Mouse (Mus musculus) ES-CJ7 (cell line): ENCODE results near the gene Thap3.

Source experiments
- DNase-seq: peaks from one replicate; pipeline ENCODE4 v3.0.0; 2011; ENCODE audit warnings: low read depth, low spot score

Thap3 gene

DNA sequence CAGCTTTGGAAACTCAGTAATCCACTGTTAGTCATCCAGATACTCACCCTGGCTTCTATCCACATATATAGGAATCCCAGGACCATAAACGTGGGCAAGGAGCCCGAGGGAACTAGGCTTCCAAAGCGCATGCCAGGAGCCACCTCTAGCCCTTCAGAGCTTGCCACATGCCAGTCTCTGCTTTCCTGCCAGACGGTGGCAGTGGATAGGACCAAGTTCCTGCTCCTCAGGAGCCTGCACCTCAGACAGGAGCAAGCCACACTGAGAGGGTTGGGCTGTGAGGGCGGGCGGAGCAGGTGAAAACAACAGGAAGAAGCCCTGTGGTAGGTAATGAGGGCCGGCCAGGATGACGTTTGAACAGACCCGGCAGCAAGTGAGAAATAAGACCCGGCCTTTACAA is 2.9 kb downstream of the Thap3 start:
- no peak for DNase-seq

DNA sequence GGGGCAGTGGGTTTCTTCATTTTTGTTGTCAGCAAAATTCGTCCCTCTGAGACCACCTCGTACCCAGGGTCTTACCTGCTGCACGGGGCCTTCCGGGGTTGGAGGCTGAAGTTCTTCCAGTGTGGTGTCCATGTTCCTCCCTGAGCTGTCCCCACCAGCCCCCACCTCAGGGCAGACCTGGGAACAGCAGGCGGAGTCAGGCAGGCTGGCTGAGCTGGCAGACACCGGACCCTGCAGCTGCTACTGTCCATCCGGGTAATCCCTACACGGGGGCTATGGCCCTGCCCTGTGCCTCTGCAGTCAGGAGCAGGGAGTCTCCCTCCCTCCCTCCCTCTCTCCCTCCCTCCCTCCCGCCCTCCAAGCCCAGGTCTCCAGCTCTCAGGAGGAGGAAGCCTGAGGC is 5.2 kb downstream of the Thap3 start:
- DNase-seq, result no peak

DNA sequence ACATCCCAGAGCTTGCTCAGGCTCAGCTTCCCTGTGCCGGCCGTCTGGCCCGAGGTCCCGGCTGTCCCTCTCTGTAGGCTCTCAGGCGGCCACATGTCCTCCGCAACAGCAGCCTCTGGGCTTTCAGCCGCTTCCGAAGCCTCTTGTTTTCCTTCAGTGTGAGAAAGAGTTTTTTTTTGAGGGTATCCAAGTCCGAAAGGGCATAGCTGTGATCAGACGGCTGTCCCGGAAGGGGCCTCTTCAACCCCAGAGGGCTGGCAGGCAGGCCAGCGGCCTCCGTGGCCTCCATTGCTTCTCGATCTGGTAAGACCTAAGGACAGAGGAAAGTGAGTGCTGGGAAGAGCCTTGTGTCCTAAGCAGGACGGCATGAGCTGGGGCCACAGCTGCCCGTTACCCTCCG is 5.8 kb downstream of the Thap3 start:
- DNase-seq, result no peak

DNA sequence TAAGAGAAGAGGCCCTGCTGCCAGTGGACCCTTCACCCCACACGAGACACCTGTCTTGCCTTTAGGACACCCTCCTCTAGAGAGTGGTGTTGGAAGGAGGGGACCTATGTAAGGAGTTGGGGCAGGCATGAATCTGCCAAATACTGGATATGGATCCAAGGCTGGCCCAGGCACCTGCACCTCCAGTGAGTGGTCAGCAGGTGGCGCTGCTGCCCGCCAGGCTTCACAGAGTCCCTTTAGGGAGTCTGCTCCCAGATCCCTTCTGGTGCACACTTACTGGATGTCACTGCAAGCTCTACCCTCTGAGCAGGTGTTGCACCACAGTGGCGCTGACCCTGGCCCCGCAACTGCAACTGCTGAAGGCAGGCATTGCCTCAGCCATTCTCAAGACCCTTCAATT is 7.4 kb downstream of the Thap3 start:
- DNase-seq, result peak; percentile 77

DNA sequence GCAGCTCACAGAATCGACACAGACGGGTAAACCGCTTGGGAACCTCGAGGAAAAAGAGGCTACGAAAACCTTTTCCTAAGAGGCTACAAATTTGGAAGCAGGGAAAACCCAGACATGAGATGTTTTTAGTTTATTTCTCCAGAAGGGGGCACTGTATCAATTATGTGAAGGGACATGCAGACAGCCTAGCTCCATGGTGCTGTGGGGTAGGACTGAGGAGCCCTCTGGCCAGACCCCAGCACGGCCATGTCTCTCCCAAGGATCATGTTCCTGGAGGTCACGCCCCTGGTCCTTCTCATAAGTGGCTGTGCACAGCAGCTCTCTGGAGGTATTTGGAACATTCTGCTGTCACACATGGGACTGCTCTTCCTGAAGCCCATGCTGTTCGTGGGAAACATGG is 8.1 kb downstream of the Thap3 start:
- DNase-seq, result peak; percentile 59

DNA sequence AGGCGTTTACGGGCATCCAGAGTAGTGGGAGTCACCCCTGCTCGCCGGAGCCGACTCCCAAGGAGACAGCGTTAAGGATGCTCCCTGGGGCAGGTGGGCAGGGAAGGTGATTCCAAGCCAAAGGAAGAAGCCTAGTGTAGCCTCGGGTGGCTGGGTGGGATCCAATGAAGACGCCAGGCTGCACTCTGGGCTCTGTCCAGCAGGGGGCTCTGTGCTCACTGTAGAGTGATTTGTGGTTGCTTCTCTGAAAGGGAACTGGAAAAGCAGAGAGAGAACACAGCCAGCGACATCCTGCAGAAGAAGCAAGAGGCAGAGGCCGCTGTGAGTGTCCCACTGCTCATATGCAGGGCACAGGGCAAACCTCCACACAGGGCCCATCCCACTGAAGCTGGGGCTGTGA is 11.0 kb downstream of the Thap3 start:
- peak; percentile 87 for DNase-seq

DNA sequence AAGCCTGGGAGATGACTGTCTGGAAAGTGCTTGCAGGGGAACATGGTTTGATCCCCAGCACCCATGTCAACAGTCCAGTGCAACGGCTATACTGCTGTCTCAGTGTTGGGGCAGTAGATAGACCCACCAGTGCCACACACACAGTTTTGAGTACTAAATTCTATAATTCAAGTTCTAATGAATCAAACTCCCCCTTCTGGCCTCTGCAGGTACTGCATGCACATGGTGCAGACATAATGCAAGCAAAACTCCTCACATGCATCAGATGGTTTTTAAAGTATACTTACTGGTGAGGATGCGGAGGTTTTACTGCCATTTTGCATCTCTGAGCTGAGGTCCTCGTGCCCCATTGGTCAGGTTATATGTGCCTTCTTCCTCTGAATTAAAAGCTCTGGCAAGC is 13.4 kb downstream of the Thap3 start:
- peak; percentile 60 for DNase-seq

DNA sequence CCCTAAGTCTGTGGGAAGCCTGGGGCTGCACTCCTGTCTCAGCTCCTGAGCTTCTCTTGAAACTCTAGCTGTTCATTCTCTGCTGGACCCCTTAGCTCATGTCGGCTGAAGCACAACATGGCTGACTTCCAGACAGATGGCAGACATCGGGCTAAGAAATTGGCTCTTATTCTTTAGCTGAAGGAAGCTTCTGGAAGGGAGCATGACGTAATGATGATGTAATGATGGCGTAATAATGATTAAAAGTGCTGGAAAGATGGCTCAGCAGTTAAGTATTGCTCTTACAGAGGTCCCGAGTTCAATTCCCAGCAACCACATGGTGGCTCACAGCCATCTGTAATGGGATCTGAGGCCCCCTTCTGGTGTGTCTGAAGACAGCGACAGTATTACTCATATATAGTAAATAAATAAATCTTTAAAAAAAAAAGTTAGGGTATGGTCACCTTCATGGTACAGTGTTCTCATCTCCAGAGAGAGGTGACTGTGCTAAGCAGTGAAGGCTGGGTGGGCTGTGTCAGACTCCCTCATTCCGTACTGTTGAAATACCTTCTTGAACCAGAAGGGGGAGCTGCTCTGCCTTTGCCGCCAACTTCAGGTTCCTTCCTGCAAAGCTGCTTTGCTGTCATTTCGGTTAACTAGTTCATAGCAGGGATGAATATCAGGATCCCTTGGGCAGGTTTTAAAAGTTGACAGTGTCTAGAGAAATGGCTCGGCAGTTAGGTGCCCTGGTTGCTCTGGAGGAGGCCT is 16.4 kb downstream of the Thap3 start:
- peak; percentile 70 for DNase-seq

DNA sequence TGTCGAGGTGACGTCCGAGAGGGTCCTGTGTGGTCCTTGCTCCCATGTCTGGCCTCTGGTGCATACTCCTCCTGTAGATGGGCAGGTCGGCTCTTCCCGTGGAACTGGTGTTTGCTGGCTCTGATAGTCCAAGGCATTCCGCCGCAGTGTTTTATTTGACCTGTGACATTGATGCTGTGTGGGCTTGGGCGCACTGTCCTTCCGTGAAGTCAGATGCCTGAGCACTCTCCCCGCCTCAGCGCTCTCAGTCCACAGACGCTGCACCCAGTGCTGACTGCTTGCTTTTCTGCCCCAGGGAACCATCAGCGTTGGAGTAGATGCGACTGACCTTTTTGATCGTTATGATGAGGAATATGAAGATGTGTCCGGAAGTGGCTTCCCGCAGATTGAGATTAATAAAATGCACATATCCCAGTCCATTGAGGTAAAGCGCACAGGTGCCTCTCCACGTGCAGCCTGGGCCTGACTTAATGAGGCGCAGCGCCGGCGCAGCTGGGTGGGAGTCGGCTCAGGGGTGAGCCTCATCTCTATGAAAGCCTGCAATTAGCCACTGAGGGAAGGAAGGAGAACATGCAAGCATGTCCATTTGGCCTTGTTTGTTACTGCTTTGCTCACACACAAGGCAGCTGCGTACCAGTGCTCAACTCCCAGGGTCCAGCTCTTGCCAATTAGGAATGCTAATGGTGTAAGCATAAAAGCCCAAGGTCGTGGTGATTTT is 20.4 kb downstream of the Thap3 start:
- no peak for DNase-seq

DNA sequence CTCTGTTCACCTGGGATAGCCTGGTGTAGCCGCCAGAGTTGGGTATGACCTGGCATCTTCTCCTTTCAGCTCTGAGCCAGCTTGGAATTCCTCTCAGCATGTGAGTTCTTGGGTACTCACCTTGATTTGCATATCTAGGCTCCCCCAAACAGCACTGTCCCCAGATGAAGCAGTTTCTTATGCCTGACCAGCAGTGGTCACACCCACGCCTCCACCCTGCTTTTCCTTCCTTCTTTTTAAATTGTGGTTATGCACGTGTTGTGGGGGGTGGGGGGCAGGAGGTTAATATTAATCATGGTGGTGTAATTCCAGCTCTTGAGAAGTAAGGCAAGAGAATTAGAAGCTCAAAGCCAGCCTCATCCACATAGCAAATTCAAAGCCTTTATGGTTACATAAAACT is 26.0 kb downstream of the Thap3 start:
- no peak for DNase-seq

DNA sequence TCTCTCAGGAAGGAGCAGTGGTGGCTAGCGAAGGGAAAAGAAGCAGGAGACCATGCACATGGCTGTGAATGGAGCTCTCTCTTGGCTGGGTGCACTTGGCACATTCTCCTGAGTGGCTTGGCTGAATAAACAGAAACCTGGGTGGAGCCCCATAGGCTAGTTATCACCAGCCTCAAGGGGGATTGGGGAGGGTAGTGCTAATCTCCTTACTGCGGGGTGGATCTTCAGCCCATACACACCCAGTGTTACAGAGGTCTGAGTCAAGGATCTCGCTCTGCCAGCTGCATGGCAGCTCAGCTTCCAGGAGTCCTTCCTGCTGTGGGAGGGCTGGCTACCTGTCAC is 28.3 kb downstream of the Thap3 start:
- DNase-seq, result no peak

DNA sequence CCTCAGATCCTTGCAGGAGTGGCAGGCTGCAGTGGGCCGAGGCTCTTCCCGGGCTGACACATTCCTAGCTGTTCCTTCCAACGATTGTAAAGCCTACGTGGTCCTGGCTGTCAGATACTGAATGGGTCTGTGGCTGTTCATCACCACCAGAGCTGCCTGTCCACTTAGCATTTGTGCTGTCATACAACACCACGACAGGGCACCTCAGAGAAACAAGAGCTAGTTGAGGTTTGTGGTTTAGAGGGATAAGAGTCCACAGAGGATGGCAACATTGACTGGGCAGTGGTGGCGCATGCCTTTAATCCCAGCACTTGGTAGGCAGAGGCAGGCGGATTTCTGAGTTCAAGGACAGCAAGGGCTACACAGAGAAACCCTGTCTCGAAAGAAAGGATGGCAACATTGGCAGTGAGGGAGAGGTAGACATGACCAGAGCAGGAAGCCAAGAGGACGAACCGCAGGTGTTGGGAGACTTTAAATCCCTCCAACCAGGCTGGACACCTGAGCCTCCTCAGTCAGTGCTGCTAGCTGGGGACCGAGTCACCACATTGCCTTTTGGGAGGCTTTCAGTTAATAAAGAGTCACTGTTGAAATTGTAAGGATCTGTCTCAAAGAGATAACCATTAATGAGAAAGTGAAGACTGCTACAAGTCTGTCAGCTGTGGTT is 28.8 kb downstream of the Thap3 start:
- DNase-seq, result no peak

DNA sequence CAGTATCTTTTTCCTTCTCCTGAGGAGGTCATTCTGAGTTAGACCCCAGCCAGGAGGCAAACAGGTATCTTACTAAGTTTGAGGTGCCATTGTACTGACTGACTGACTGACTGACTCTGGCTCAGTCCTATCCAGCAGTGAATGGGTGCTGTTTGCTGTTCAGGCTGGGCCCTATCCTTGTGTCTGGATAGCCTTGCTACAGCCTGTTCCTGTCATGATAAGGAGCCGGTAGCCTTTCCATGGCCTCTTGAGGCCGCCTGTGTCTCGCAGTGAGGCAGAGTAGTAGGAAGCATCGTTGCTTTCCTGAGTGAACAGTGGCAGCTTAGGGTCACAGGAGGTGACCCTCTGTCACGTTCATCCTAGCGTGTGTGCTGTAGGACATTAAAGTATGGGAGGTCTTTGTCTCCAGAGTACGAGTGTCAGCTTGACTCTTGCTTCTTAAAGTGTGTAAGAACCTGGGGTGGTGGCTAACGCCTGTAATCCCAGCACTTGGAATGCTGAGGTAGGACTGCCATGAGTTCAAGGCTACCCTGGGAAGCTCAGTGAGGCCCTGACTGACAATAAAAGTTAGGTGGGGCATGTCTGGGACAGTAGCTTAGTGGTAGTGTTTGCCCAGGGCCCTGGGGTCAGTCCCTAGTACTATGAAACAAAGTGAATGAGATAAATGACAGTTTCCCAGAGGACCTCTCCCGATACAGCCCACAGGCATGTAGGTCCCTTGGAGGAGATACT is 31.0 kb downstream of the Thap3 start:
- no peak for DNase-seq

DNA sequence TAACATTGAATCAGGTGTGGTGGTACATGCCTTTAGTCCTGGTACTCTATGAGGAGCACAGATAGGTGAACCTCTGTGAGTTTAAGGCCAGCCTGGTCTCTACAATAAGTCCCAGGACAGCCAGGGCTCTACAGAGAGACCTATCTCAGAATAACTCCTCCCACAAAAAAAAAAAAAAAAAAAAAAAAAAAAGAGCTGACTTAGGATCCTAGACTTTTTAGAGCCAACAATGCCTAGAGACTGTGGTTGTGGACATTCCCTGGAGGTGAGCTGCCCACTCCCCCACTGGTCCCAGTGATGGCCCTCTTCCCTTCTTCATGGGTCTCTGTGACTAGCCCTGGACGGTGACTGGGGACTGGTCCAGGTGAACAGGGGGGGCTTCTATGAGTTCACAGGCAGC is 33.0 kb downstream of the Thap3 start:
- DNase-seq, result no peak

DNA sequence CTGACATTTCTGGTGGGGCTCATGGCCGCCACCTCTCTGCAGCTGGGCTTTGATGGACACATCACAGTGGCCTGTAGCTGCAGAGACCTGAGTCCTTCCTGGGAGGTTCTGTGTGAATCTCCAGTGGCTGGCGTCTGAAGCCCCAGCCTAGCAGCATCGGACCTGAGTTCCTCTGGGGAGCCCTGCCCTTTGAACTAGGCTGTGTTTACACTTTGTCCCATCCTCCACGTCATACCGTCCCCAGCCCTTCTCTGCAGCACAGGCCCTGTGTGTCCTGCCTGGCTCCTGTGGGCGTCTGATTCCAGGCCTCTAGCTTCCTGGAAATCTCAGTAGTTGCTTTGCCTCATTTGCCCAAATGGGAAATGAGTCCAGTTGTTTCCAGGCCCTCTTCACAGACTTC is 35.6 kb downstream of the Thap3 start:
- DNase-seq, result no peak

DNA sequence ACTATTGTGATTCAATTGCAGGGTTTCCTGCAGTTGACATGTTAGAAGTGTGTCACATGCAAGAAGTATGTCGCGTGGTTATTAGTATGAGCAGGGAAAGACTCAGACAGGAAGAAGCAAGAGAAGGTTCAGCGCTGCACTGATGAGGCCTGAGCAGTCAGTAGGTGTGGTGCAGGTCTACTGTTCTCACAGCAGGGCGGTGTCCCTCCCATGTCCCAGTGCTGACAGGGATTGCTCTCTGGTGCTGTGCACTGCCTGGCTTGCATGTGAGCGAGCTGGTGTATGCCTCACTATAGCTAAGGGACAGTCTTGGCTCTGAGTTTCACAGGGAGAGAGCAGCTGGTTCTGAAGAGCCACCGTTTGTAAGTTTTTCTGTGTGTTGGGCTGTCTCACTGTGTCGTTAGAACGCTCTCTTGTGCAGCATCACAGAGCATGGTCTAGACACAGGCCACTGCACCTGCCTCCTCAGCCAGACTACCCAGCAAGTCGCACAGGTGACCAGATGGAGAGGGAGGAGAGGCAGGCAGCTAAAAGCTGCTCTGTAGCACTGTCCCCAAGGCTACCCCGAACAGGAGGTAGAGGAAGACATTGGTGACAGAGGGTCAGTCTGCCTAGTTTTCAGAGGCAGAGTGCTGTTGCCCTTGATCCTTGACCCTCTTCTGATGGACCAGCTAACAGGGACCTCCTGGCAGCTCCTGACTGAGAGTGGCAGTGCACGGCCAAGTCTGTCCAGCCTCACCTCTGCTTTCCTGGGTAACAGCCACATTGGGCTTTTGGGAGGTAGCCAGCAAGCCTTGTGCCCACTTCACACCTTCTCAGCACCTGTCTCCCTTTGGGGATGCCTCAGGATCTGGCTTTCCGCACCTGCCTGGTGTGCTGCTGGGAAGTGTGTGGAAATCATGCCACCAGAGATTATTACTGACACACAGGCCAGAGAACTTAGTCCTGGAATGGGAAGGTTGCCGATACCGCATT is 40.0 kb downstream of the Thap3 start:
- no peak for DNase-seq

DNA sequence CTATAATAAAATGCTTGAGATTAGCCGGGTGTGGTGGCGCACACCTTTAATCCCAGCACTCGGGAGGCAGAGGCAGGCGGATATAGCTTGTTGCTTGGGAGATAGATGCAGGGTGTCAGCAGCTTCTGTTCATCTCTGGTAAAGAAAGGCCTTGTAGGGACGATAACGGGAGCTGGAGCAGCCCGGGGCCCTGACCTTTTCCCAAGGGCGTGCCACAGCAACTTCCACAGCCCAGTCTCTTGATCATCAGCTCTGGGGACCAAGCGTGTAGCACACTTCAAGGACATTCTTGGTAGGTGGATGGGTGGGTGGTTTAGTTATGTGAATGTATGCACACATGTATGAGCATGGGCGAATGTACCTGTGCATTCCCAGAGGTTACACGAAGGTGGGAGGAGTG is 42.6 kb downstream of the Thap3 start:
- DNase-seq, result no peak

DNA sequence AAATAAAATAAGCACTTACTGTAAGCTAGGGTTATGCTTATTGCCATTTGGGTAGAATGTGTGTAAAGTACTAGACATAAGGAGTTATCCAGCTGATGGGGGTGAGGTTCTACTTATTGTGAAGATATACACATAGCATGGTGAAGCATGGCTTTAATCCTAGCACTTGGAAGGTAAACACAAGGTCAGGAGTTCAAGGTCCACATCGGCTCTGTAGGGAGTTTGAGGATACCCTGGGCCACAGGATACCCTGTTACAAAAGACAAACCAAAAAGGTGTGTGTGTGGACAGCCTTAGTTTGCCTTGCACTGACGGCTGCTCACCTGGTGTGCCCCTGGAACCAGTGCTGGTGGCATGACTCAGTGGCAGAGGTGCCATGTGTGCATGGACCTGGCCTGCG is 50.7 kb downstream of the Thap3 start:
- no peak for DNase-seq

DNA sequence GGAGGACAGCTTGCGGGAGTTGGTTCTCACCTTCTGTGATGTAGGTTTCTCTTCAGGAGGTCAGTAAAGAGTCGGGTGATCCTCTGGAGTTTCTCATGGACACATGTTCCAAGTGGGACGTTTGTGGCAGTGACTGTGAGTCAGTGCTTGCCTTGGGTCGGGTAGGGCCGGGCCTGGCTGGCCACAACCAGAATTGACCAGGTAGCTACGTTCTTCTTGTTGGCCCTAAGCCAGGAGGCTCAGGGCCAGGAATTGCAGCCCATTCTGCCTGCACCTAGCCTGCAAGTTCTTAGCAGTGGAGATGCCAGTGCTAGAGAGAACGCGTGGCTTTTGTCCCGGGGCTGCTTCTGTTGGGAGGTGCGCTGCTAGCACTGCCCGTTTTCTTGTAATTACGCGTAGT is 51.4 kb downstream of the Thap3 start:
- DNase-seq, result peak; percentile 26

DNA sequence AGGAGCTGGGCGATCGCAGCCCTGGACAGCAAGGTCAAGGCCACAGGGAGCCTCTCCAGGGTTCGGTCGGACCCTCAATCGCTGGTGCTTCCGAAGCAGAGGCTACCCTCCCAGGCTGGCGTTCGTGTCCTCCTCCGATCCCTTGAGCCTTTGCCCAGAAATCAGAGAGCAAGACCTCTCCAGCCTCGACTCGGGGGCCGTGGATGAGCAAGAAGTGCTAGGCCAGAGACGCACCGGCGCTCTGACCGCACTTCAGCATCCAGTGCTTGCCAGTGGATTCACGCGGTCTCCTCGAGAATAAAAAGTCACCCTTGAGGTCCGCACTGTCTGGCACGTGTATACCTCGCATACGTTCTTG is 54.6 kb downstream of the Thap3 start:
- DNase-seq, result peak; percentile 38

DNA sequence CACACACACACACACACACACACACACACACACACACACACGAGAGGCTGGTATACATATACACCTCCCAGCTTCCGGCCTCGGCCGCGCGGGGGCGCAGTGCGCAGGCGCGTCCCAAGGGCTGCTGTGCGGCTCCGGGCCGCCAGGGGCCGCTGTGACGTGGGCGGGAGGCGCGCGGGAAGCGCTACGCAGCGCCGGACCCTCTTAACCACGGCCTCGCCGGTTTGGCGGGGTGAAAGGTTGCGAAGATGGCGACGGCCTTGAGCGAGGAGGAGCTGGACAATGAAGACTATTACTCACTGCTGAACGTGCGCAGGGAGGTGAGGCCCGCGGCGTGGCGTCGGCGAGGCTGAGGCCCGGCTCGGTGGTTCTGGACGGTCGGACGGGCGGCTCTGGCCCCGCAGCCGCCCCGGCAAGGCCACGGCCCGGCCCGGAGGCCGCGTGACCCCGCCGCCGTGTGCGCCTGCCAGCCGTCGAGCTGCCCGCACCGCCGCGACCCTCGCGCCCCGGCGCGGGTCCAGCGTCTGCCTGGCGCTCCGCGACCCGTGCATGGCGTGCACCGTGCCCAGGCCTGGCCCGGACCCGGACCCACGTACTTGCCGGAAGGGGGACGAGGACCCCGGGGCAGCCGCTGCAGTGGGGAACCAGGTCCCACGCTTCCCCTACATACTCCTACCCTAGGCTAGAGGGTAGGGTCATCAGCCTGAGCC is 55.1 kb downstream of the Thap3 start, which contains the start of gene Dnajc11:
Gene Dnajc11 (plus strand): TSS at position 187 of the 710 bp plus-strand sequence.
- DNase-seq, result peak; percentile 89
